Mouse (Mus musculus) thymus, postnatal 10 days (tissue): Measurements from ENCODE around the gene Samd1.
A peak's percentile ranks its signal among the peaks of the same experiment; 100 is the strongest.
"Not testable (repeated sequence)": the region's sequence is repeated elsewhere in the genome, so short reads cannot be mapped to it uniquely, and the experiment has no call there.

Source experiments
- DNase-seq, 2 experiments: peaks; one replicate each; pipeline ENCODE4 v3.0.0; 2021; ENCODE audit warnings: low spot score in 2 of 2

Samd1 gene

GRCm38 (mm10) chr8:83983222-83983621 lies 14.2 kb upstream of the Samd1 start:
- not testable (repeated sequence) for DNase-seq

DNA sequence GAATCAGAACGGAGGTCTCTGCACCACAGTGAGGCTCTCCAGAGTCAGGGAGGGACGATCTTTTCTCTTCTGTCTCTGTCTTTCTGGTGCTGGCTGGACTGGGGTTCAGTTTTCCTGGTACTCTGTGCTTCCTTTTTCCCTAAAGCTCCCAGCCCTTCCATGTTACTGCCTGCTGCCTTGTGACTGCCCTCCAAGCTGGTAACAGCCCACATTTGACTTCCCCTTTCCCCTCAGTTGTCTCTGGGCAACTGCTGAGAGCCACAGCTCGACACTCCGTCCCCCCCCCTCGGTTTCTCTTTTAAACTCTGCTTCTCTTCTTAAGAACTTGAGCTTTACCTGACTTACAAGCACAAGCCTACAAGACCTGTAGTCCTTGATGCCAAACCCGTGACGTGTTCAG lies 8.2 kb upstream of the Samd1 start:
- no peak for DNase-seq

DNA sequence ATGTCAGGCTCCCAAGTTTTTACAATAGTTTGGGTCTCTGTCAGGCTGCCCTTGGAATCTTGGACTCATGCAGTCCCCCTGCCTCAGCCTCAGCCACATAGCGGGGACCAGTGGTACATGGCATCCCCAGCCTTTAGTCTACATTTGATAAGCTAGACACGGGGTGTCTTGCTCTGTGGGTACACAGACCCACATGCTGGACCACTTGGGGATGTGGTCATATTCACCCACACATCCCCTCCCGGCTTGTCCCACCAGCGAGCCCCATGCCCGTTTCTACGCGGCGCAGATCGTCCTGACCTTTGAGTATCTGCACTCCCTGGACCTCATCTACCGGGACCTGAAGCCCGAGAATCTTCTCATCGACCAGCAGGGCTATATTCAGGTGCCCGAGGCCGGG lies 7.3 kb upstream of the Samd1 start:
- DNase-seq = no peak

GRCm38 (mm10) chr8:83992488-83992887 lies 5.0 kb upstream of the Samd1 start:
- no peak for DNase-seq

DNA sequence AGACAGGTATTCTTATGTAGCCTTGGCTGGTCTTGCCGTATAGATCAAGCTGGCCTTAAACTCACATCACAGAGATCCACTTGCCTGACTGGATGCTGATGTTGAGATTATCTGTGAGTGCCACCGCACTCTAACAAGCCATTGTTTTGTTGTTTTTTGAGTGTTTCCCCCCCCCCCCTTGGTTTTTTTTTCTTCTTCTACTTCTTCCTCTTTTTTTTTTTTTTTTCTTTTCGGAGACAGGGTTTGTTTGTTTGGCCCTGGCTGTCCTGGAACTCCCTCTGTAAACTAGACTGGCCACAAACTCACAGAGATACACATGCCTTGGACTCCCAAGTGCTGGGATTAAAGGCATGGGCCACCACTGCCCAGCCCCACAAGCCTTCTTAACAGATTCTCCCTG lies 3.4 kb upstream of the Samd1 start:
- DNase-seq = no peak

DNA sequence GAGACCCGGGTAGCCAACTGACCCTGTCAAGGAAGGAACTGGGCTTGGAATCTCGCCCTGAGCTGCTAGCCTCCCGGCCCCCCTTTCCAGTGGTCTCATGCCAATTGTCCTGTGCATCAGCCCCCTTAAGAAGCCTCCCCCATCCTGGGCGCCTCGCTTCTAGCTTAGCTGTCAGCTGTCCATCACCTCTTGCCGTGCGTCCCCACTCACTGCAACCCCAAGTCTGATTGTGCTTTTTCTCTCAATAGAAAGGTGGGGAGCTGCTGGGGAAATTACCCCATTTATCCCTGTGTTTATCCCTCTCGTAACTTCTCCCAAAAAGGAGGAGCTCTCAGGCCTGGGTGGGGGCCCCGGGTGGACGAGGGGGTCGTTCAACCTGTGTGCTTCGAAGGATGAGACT lies 1.5 kb upstream of the Samd1 start:
- DNase-seq = no peak

GRCm38 (mm10) chr8:83996567-83997505 lies 636 bp upstream of the Samd1 start:
- DNase-seq = peak; percentile 68

DNA sequence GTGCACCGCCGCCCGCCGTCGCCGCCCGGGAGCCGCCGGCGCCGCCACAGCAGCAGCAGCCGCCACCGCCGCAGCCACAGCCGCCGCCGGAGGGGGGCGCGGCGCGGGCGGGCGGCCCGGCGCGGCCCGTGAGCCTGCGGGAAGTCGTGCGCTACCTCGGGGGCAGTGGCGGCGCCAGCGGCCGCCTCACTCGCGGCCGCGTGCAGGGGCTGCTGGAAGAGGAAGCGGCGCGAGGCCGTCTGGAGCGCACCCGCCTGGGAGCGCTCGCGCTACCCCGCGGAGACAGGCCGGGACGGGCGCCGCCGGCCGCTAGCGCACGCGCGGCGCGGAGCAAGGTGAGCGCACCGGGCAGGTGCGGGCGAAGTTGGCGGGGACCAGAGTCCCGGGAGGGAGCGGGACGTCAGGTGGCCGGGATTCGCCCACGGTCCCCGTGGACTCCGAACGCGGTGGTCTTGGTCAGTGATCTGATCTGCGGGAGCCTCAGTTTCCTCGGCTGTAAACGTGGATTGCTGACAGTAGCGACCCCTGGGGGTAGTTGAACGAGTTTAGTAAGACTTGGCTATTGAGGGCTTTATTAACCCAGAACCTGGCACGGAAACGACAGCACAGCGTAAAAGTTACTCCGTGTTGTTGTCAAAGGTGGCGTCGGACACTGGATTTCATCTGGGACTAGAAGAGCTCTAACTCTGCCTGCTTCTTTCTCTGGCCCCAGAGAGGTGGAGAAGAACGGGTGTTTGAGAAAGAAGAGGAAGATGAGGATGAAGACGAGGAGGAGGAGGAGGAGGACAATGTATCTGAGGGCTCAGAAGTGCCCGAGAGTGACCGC lies 972 bp downstream of the Samd1 start:
- peak; percentile 60 to 75 for DNase-seq

DNA sequence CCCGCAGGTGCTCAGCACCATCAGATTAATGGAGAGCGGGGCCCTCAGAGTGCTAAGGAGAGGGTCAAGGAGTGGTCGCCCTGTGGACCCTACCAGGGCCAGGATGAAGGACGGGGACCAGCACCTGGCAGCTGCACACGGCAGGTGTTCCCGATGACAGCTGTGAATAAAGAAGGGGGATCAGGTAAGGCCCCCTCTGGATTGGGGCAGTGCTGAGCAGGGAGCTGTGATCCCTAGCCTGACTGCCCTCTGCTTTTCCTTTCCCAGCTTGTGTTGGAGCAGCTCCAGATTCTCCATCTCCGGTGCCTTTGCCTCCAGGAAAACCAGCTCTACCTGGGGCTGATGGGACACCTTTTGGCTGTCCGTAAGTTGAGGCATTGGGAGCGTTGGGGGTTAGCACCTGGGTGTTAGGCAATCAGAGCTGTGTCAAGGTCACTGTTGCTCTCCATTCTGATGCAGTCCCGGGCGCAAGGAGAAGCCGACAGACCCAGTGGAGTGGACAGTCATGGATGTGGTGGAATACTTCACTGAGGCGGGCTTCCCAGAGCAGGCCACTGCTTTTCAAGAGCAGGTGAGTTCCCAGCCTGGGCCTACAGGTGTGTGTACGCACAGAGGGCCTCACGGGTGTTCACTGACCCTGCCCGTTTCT lies 1.7 kb downstream of the Samd1 start:
- no peak for DNase-seq

- no peak for DNase-seq
Observed at GRCm38 (mm10) chr8:83999825-84000224, 2.4 kb downstream of the Samd1 start.

DNA sequence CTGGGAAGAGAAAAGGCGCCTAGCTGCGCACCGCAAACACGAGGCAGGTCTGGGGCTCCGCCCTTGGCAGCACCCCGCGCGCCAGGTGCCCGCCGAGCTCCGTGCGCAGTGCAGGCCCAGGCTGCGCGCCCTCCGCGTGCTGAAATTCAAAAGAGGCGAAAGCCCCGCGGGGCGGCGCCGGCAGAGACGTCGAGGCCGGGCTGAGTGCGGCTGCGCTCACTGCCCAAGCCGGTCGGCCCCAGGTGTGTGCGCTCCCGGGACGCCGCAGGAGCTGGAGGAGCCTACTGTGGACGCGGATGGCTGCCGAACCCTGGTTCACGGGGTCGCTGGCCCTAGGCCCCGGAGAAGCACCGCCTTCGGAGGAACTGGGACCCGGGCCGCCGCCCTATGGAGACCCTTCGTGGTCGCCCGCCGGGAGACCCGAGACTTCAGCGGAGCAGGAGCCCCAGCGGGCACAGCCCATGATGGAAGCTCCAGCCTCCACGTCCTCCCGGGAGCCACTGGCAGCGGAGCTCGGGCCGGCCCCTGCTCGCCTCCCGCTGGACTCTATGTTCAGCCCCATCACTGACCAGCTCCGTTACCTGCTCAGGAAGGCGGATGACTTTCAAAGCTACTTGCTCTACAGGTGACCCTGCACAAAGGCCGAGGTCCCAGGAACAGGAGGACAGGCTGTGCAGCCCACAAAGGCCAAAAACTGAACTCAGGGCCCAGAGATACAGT lies 4.0 kb downstream of the Samd1 start, which contains the start of gene 1700067K01Rik:
Gene 1700067K01Rik (plus strand): TSS at position 222 of the 720 bp plus-strand sequence.
- no peak for DNase-seq

DNA sequence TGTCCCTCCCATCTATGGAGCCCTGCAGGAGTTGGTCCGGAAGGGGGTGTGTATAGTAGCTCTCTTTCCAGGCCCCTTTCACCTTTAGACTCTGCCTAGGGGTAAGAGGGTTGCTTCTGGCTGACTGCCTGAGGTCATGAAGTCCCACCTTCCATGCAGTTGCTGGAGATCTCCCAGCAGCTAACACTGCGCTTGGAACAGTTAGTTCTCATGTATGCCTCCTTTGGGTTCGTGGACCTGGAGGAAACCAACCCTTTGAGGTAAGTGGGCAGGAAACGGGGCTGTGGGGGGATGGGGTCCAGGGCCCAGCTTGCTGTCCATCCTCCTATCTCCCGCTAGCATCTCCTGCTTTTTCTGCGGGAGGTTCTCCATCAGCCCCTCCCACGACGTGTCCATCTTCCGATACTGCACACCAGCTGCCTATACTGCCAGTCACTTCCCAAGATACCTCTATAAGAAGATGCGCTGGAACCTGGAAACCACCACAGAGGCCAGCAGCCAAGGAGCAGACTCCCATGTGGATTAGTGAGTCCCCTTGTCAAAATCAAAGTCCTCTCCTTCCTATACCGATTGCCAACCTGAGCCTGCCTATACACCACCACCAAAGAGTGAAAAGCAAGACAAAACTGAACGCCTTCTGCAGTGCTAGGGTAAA lies 5.6 kb downstream of the Samd1 start:
- DNase-seq = no peak

- DNase-seq = no peak
Observed at GRCm38 (mm10) chr8:84003612-84004246, 6.3 kb downstream of the Samd1 start.

DNA sequence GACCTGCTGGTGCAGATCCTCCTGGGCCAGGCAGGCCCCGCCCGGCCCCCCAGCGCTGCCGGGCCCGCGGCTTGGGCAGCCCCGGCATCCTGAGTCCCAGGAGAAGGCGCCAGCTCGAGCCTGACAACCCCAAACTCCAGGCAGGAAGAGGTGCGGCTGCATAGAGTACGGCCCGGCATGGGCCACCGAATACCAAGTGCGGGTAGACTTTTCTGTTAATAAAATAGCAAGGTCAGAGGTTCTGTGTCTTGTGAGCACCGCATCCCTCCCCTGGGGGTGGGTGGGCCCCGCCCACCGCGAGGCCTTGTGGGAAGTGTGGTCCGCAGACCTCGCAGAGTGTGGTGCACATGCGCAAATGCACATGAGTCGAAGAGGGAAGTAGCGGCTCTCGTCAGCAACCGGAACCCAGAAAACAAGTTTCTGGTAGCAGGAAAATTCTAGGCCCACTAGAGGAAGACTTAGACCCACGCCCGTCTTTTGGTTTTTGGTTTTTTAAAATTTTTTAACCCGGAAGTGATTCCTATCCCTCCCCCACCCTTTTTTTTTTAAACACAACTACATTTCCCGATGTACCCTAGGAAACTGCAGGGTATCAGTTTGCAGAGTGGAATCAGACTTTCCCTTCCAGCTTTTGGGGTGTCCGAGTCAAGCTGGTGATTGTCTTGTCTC lies 7.2 kb downstream of the Samd1 start:
- peak; percentile 93 for DNase-seq

DNA sequence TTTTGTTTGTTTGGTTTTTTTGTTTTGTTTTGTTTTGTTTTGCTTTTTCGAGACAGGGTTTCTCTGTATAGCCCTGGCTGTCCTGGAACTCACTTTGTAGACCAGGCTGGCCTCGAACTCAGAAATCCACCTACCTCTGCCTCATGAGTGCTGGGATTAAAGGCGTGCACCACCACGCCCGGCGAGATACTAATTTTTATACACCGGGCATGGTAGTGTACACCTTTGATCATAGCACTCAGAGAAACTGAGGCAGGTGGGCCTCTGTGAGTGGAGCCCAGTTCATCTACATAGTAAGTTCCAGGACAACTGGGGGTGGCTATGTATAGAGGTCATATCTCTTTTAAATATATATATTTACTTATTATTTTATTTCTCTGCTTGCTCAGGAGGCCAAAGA lies 8.0 kb downstream of the Samd1 start:
- not testable (repeated sequence) for DNase-seq

DNA sequence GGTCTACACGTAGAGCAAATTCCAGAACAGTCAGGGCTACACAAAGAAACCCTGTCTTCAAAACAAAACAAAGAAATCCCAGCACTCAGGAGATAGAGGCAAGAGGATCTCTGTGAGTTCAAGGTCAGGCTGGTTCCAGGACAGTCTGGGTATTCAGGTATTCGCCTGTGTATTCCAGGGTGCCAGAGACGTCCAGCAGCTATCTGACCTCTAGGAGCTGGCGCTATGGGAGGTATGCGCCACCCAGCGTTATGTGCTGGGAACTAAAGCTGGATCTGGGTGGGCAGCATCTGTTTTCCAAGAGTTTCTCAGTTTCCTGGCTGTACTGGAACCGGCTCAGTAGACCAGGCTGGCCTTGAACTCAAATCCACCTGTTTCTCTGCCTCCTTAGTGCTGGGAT lies 10.9 kb downstream of the Samd1 start:
- no peak for DNase-seq

DNA sequence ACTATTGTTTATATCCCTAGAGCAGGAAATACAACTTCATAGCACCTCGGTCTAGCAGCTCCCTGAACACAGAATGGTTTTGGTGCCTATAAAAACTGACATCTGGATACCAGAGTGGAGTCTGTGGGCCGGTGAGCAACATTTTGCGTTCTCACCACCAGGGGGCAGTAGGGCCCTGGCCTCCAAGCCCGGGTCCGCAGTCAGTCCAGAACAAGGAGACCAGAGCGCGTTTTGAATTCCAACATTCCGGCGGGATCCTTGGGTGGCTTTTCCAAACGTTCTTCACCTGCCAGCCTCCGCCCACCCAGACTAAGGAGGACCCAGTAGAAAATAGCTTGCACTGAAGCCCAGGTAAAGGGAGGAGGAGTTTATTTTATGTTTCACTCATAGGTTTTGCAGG lies 12.4 kb downstream of the Samd1 start:
- DNase-seq = peak; percentile 57 to 84

- peak; percentile 20 to 71 for DNase-seq
Observed at GRCm38 (mm10) chr8:84010625-84011611, 13.4 kb downstream of the Samd1 start.
